Mouse (Mus musculus) ES-Bruce4 (cell line): ENCODE data around the gene 4930438A08Rik. TPM values are rescaled to one million over a fixed set of nuclear protein-coding genes. Genes with fewer than 3 reads are reported as not detected.

ENCODE experiments used
- H3K27ac ChIP-seq: 2 replicates; pipeline ENCODE4 v1.5.1; 2012; ENCODE audit warnings: low read length, inconsistent platforms; ENCODE audit not compliant: insufficient read depth
- H3K27me3 ChIP-seq: 2 replicates; pipeline ENCODE4 v1.6.1; 2012; ENCODE audit warnings: mild to moderate bottlenecking, low read length, inconsistent platforms; ENCODE audit not compliant: control insufficient read depth, poor library complexity, insufficient read depth, severe bottlenecking
- H3K36me3 ChIP-seq: 2 replicates; pipeline ENCODE4 v1.6.1; 2012; ENCODE audit warnings: inconsistent platforms, mild to moderate bottlenecking, low read length, moderate library complexity; ENCODE audit not compliant: control insufficient read depth, poor library complexity, insufficient read depth, severe bottlenecking
- H3K4me1 ChIP-seq: one replicate; pipeline ENCODE4 v1.8.1; 2011; ENCODE audit warnings: low read length; ENCODE audit not compliant: control insufficient read depth, insufficient read depth
- H3K4me3 ChIP-seq: 2 replicates; pipeline ENCODE4 v1.5.1; 2011; ENCODE audit warnings: low read depth, mild to moderate bottlenecking, low read length
- H3K9ac ChIP-seq: 2 replicates; pipeline ENCODE4 v1.6.1; 2012; ENCODE audit warnings: low read depth, mild to moderate bottlenecking, inconsistent platforms; ENCODE audit not compliant: poor library complexity, severe bottlenecking
- H3K9me3 ChIP-seq: replicated peaks from 2 replicates; pipeline ENCODE4 v1.6.1; 2012; ENCODE audit warnings: mild to moderate bottlenecking, low read length, inconsistent platforms; ENCODE audit not compliant: control insufficient read depth, poor library complexity, insufficient read depth, severe bottlenecking
- CTCF ChIP-seq: IDR thresholded peaks from one replicate; pipeline ENCODE4 v1.8.1; 2011; ENCODE audit warnings: low read depth, low read length
- EP300 ChIP-seq: IDR thresholded peaks from 2 replicates; pipeline ENCODE4 v1.6.1; 2011; ENCODE audit warnings: low read depth, low read length; ENCODE audit not compliant: insufficient read depth
- POLR2A ChIP-seq: IDR thresholded peaks from one replicate; pipeline ENCODE4 v1.8.1; 2011; ENCODE audit warnings: low read length; ENCODE audit not compliant: insufficient read depth
- polyA plus RNA-seq: library from polyadenylated mRNA; stranded (reverse); fragments of >200 nt; gene quantifications from 2 replicates; pipeline ENCODE4 v1.2.4, GENCODE M21; 2011; ENCODE audit warnings: low read depth; ENCODE audit not compliant: missing spikeins, insufficient read depth, insufficient read length

The 4930438A08Rik gene
- polyA plus RNA-seq, 1 experiment: not detected

DNA sequence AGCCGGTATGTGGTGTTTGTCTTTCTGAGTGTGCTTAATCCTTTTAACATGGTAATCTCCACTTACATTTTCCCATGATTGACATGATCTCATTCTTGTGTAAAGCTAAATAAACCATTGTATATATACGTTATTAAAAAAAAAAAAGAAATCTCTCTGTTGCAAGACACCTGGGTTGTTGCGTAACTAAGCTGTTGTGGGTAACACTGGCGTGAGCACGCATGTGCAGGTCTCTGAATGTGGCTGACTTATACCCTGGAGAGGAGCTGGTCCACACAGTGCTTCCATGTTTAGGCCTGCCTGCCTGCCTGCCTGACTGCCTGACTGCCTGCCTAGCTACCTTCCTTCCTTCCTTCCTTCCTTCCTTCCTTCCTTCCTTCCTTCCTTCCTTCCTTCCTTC is 24.0 kb upstream of the 4930438A08Rik start:
- Histone ChIP-seq H3K27me3 (no peaks in the 10 kb centered on the region), H3K9ac (no peak overlapping the region), H3K36me3 (no peaks in the 10 kb centered on the region), H3K4me1 (no peaks in the 10 kb centered on the region), H3K27ac (no peak overlapping the region), H3K9me3 (no peaks in the 10 kb centered on the region; the same call in 1 of the 2 replicates), H3K4me3 (no peak overlapping the region)
- TF ChIP-seq CTCF (no peak), POLR2A (no peak), EP300 (no peak)

DNA sequence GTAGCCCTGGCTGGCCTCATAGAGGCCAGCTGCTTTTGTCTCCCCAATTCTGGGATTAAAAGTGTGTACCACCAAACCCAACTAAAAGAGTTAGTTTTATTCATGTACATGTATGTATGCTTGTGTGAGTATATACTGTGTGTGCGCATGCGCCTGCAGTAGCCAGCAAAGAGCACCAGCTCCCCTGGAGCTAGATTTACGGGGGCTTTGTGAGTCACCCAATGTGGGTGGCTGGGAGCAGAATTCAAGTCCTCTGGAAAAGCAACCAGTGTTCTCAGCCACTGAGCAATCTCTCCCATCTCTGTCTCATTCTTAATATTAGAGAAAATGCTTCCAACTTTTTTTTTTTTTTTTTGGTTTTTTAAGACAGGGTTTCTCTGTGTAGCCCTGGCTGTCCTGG is 20.2 kb upstream of the 4930438A08Rik start:
- H3K27me3 ChIP-seq: no peaks in the 10 kb centered on the region
- H3K9me3 ChIP-seq: no peaks in the 10 kb centered on the region
- H3K36me3 ChIP-seq: no peaks in the 10 kb centered on the region
- no peak for TF ChIP-seq EP300
- TF ChIP-seq POLR2A: no peak
- TF ChIP-seq CTCF: no peak
- H3K4me3 ChIP-seq: no peak overlapping the region
- no peak overlapping the region for H3K27ac ChIP-seq
- H3K9ac ChIP-seq: no peak overlapping the region
- no peaks in the 10 kb centered on the region for H3K4me1 ChIP-seq

DNA sequence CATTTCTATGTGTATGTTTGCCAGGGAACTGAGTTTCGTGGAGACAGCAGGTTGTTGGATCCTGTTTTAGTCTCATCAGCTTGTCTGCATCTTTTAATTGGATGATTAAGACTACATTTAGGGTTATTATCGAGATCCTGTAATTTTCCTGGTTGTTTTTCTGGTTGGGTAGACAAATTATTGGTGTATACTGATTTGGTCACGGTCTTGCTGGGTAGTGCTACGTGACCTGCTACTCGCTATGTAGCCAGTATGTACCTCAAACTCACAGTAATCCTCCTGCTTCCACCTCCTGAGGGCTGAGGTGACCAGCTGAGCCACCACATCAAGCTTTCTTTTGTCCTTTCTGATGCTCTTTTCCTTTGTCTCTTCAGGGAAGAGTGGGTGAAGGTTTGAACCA is 16.8 kb upstream of the 4930438A08Rik start:
- no peak for TF ChIP-seq POLR2A
- TF ChIP-seq EP300: no peak
- no peaks in the 10 kb centered on the region for H3K9me3 ChIP-seq
- no peak overlapping the region for H3K4me3 ChIP-seq
- H3K9ac ChIP-seq: no peak overlapping the region
- no peaks in the 10 kb centered on the region for H3K27me3 ChIP-seq
- no peaks in the 10 kb centered on the region for H3K4me1 ChIP-seq
- H3K36me3 ChIP-seq: no peaks in the 10 kb centered on the region
- H3K27ac ChIP-seq: no peak overlapping the region

DNA sequence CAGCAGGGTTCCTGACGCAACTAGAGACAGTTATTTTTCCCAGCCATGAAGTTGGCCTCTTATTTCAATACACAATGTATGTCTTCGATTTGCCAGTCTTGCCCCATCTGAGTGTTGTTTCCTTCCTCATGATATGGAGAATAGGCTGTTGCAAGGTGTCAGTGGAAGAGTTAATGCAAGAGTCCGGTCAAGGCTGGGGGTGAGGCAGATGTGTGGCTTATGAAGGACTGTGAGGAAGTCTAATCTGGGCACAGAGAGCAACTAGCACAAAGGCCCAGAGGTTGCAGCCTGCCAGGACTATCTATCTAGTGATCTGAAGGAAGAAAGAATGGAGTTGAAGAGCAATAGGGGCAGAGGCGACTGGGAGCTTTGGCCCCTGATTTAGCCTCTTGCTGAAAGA is 14.4 kb upstream of the 4930438A08Rik start:
- TF ChIP-seq POLR2A: no peak
- no peaks in the 10 kb centered on the region for H3K9me3 ChIP-seq
- no peaks in the 10 kb centered on the region for H3K36me3 ChIP-seq
- H3K4me3 ChIP-seq: no peak overlapping the region
- no peak overlapping the region for H3K27ac ChIP-seq
- no peak overlapping the region for H3K9ac ChIP-seq
- no peaks in the 10 kb centered on the region for H3K4me1 ChIP-seq
- no peaks in the 10 kb centered on the region for H3K27me3 ChIP-seq

DNA sequence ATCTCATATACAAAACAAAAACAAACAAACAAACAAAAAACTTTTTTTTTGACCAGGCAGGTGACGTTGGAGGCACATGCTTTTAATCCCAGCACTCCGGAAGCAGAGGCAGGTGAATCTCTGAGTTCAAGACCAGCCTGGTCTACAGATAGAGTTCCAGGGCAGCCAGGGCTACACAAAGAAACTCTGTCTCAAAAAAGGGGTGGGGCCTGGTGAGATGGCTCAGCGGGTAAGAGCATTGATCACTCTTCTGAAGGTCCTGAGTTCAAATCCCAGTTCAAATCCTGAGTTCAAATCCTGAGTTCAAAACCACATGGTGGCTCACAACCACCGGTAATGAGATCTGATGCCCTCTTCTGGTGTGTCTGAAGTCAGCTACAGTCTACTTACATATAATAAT is 12.8 kb upstream of the 4930438A08Rik start:
- H3K4me1 ChIP-seq: no peaks in the 10 kb centered on the region
- no peak overlapping the region for H3K27ac ChIP-seq
- no peaks in the 10 kb centered on the region for H3K36me3 ChIP-seq
- H3K9me3 ChIP-seq: no peaks in the 10 kb centered on the region
- H3K4me3 ChIP-seq: no peak overlapping the region
- no peak overlapping the region for H3K9ac ChIP-seq
- no peaks in the 10 kb centered on the region for H3K27me3 ChIP-seq
- no peak for TF ChIP-seq POLR2A
- no peak for TF ChIP-seq CTCF
- no peak for TF ChIP-seq EP300

DNA sequence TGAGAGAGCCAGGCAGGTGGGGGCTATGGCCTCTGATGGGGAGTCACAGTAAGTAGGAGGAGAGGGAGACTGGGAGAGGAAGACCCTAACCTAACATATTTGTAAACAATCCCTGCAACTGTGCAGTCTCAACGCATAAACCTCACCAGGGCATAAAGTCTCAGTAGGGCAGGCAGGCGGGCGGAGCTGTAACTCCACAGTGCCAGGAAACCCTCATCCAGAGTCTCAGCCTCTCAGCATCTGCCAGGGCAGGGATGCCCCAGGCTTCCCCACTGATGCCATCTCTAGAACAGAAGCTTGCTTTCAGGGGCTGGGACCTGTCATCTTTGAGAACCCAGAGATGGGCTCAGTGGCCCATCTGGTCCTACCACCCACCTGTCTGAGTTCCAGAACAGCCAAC is 12.3 kb upstream of the 4930438A08Rik start:
- no peak overlapping the region for H3K9ac ChIP-seq
- H3K4me3 ChIP-seq: no peak overlapping the region
- no peaks in the 10 kb centered on the region for H3K27me3 ChIP-seq
- H3K4me1 ChIP-seq: no peaks in the 10 kb centered on the region
- no peaks in the 10 kb centered on the region for H3K36me3 ChIP-seq
- H3K27ac ChIP-seq: no peak overlapping the region
- TF ChIP-seq CTCF (no peak), POLR2A (no peak), EP300 (no peak)
- no peaks in the 10 kb centered on the region for H3K9me3 ChIP-seq

DNA sequence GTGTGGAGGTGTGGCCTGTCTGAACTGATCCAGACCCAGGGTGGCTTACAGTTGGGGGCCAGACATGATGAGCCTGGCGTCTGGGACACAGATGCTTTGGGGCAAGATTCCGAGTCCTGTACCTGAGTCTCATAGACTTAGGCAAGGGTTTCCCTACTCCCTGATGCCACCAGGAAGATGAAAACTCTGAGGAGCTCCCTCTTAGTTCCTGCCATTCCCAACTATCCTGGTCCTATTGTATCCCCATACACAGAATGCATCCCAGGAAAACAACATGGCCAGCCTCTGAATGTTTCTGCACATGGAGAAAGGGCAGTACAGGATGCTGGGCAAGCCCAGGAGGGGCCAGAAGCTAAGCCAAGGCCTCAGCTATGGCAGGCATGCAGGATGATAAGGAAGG is 11.1 kb upstream of the 4930438A08Rik start:
- no peak overlapping the region for H3K9ac ChIP-seq
- no peaks in the 10 kb centered on the region for H3K4me1 ChIP-seq
- no peak for TF ChIP-seq POLR2A
- no peak for TF ChIP-seq CTCF
- TF ChIP-seq EP300: no peak
- no peak overlapping the region for H3K27ac ChIP-seq
- H3K27me3 ChIP-seq: no peaks in the 10 kb centered on the region
- no peaks in the 10 kb centered on the region for H3K36me3 ChIP-seq
- H3K4me3 ChIP-seq: no peak overlapping the region
- H3K9me3 ChIP-seq: no peaks in the 10 kb centered on the region
